Mouse (Mus musculus) kidney, adult 2 months (tissue): ENCODE data around the gene Pitpnm1.
A peak's percentile ranks its signal among the peaks of the same experiment; 100 is the strongest.
"Not testable (repeated sequence)": the region's sequence is repeated elsewhere in the genome, so short reads cannot be mapped to it uniquely, and the experiment has no call there.

Source experiments
- CTCF ChIP-seq: fragments of 200-500 bp; conservative IDR thresholded peaks from 2 replicates; pipeline ENCODE4 v1.5.1; 2011; ENCODE audit warnings: low read depth, mild to moderate bottlenecking, control low read depth, low read length, moderate library complexity, mixed read lengths; ENCODE audit not compliant: insufficient read depth, insufficient read length
- POLR2A ChIP-seq: fragments of 200-500 bp; IDR thresholded peaks from one replicate; pipeline ENCODE4 v1.6.1; 2011; ENCODE audit warnings: low read depth, low read length, control low read depth

DNA sequence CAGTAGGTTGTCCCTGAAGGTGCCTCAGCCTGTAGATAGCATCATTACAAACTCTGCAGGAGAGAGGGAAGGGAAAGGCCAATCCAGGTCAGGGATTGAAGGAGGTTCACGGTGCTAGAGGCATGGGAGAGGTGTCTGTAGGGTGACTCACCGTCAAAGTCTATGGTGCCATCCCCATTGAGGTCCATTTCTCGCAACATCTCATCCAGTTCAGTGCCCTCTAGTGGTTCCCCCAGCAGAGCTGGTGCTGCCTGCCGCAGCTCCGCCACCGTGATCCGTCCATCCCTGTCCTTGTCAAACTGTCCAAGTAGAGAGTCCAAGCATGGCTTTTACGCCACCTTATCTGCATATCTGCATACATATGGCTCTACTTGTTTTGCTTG lies 36.2 kb downstream of the Pitpnm1 start:
- TF ChIP-seq CTCF, result peak; percentile 48
- not testable (repeated sequence) for TF ChIP-seq POLR2A
